Mouse (Mus musculus): ENCODE measurements at regions not wholly inside any gene's neighbourhood (a gene's known extent, or its start where the extent isn't known, plus 50 kb on each side); places are given as distances from the start of the nearest gene placed in this dataset.

GRCm38 (mm10) chr14:58661416-58661815, 481.3 kb downstream of the 1700129C05Rik start:
- TF ChIP-seq CTCF (IDR thresholded peaks at IDR 0.05; ENCODE audit: borderline replicate concordance, insufficient read depth, low read depth, low read length) (no peak), POLR2A (IDR thresholded peaks at IDR 0.05; ENCODE audit: borderline replicate concordance, insufficient read depth, low read length) (no peak)
